Mouse (Mus musculus): ENCODE measurements around the gene Ctbs.
"Not testable (repeated sequence)": the region's sequence is repeated elsewhere in the genome, so short reads cannot be mapped to it uniquely, and the experiment has no call there.

Ctbs gene

GRCm38 (mm10) chr3:146449745-146450250, at the start of gene Ctbs:
TSS of gene Ctbs (plus strand) at chr3:146449795.
- no peak for DNase-seq

- DNase-seq: peak in 1 of 2 experiments; percentile 45
These were observed 45.8 kb upstream of the Ctbs start for GRCm38 (mm10) chr3:146403770-146404169.

- DNase-seq: peak; percentile 100
These were observed 45.0 kb upstream of the Ctbs start, which contains the start of gene Ssx2ip for GRCm38 (mm10) chr3:146404311-146405201. TSS of gene Ssx2ip (plus strand) at chr3:146404642.

DNA sequence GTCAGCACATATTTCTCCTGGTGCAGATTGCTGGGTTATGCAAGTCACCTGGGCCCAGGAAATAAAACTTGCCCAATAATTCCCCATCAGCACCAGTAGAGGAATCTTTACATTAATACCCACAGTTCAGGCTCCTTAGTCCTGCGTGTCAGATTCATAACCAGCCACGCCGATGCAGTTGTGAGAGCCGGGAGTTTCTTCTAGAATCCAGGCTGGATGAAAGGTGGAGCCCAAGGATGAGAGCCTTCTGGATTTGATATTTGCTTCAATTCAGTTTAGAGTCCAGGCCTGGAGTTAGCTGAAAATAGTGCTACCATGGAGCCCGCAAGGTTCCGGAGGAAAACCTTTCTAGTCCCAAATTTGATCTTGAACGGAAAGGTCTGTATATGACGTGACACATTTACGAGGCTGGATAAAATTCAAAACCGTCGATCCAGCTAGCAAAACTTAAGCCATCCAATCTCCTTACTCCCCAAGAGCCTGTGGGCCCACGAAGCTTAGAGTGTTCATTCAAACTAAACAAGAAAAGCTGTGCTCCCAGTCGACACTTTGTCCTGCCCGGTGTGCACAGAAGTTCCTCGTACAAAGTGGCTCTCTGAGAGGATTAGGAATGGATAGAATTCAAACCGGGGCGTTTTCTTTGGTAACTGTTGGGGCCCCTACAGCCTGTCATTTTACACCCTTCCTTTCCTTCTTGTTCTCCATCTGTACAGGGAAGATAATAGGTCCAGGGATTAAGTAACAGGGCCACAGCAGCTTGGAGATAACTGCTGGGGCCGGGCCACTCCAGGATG, 44.2 kb upstream of the Ctbs start:
- DNase-seq: no peak

- DNase-seq: no peak
These were observed 43.6 kb upstream of the Ctbs start for GRCm38 (mm10) chr3:146406007-146406341.

GRCm38 (mm10) chr3:146407086-146407721, 42.4 kb upstream of the Ctbs start:
- no peak for DNase-seq

DNA sequence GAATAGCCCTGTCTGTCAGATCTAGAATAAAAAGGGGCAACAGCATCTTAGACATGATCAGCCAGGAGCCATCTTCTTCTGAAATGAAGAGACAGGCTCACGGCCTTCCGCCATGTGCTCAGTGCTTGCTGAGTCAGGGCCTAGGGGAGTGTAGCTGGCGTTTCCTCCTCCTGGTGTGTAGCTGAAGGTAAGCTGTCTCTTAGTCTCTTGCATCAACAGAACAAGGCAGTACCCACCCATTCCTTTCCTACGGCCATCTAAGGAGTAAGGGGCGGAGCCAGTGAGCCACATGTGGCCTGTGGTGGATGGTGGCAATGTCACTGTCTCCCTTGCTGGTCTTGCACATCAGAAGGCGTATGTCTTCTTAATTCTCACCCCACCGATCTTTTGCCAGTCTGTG, 39.5 kb upstream of the Ctbs start:
- peak in 1 of 2 experiments; percentile 8 for DNase-seq

GRCm38 (mm10) chr3:146412008-146412407, 37.6 kb upstream of the Ctbs start:
- DNase-seq: peak; percentile 45 to 69

GRCm38 (mm10) chr3:146412480-146412879, 37.1 kb upstream of the Ctbs start:
- no peak for DNase-seq

GRCm38 (mm10) chr3:146413016-146413415, 36.6 kb upstream of the Ctbs start:
- peak; percentile 49 to 64 for DNase-seq

DNA sequence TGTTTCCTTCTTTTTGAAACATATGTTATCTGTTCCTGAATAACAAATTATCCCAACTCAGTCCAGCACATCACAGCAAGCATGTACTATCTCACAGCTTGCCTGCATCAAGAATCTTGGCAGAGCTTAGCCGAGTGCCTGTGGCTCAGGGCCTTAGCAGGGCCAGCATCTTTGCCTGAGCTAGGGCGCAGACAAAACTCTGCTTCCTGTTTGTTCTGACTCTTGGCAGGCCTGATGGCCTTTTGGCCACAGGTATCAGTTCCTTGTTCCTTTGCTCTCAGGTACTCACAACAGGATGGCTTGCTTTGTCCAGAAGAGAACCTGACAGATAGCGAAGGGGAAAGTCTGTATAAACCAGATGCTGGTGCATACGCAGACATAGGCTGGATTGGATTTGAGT, 35.6 kb upstream of the Ctbs start:
- peak; percentile 64 to 84 for DNase-seq

- DNase-seq: peak in 1 of 2 experiments; percentile 45
These were observed 35.0 kb upstream of the Ctbs start for GRCm38 (mm10) chr3:146414555-146414954.

DNA sequence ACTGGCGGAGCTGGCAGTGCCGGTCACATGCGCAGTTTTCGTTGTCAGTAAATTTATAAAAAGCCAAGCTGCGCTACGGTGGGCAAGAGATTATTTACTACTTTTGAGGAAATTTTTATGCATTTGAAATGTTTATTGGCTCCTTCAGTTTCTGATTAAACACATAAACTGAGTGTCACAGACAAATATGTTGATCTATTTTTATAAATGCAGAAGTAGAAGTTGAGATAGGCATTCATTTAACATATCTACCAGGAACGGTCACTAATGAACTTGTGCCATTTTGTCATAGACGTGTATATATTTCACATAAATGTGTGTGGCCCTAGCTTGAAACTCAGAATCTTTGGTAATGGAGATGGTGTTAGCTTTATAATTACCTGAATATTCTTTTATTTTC, 31.7 kb upstream of the Ctbs start:
- peak in 1 of 2 experiments; percentile 2 for DNase-seq

DNA sequence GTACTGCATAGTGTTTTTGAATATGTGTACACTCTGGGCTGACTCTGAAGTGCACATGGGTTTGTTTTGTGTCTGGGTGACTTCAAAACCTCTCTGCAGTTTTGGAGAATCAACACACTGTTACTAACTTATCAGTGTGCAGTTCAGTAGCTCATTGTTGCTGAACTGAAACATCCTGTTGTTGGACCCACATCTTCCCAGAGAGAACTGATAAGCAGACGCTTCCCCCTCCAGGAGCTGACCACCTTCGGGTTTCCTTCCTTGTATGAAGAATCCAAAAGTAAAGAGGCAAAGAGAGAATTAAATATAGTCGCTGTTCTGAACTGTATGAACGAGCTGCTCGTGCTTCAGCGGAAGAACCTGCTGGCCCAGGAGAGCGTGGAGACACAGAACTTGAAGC, 30.7 kb upstream of the Ctbs start:
- DNase-seq: peak in 1 of 2 experiments; percentile 27

DNA sequence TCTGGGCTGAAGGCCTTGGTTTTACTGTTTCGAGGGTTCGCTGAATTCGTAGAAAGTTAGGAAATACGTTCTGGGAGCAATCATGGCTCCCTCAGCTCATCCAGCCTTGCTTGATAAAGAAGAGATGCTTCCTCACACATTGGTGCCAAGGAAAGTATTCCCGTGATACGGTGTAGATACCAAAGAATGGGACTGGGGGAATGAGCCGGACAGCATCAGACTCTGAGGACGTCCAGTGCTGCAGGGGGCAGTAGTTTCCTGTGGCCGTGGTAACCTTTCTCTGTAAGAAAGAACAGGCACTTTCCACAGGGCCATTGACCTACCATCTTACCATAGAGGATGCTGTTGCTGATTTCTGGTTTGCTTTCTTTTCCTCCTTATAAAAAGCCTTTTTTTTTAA, 30.1 kb upstream of the Ctbs start:
- peak in 1 of 2 experiments; percentile 35 for DNase-seq

GRCm38 (mm10) chr3:146419992-146420537, 29.5 kb upstream of the Ctbs start:
- DNase-seq: peak; percentile 40 to 64

DNA sequence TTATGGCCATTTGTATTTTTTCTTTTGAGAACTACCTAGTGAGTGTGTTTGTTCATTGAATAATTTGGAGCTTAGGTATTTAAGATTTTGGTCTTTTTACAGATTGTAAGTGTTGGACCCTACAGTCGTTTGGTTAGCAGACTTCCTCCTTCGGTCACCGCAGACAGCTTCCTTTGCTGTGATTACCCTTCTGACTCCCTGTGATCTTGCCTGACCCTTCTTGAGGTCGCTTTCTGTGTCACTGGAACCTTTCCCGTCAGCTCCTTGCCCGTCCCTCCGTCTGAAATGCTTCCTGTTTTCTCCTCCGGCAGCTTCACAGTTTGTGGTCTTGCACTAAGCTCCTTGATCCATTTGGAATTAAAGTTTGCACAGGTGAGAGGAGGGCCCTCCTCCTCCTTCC, 27.8 kb upstream of the Ctbs start:
- DNase-seq: no peak

DNA sequence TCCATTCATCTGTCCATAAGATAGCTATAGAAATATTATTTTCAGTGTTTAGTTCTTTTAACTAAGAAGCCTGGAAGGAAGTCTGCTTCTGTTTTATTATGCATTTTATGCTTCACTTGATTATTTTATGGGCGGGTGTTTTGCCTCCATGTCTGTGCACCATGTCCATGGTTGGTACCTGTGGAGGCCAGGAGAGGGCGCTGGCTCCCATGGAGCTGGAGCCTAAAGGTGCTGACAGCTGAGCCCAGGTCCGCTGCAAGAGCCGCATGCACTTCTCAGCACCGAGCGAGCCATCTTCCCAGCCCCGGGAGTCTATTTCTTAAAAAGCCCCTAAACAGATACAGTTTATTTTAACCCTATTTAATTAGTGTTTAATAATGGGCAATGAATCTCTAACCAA, 25.9 kb upstream of the Ctbs start:
- peak in 1 of 2 experiments; percentile 56 for DNase-seq

DNA sequence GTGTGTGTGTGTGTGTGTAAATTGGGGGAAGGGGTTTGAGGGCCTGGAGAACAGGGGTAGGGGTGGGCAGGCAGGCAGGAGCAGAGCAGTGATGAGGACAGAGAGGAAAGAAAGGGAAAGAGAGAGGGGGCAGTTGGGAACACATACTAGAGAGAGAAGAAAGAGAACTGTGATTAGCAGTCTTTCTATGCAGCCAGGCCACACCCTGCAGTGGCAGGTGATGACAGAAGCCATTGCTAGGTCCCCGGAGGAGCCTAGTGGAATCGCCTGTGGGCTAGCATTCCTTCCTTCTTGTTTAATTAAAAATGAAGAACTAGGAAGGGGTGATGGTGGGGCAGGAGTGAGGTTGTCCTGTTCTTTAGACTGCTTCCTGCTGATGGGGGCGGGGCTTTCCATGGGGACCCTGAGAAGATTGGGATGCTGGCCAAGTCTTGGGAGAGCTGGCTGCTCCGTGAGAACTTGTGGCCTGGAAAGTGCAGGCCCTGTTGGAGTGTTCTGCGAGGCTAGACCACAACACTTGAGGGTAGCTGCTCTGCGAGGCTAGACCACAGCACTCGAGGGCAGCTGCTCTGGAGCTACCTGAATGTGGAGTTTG, 25.2 kb upstream of the Ctbs start:
- peak in 1 of 2 experiments; percentile 31 for DNase-seq

GRCm38 (mm10) chr3:146425902-146426301, 23.7 kb upstream of the Ctbs start:
- no peak for DNase-seq

- DNase-seq: no peak
These were observed 23.1 kb upstream of the Ctbs start for GRCm38 (mm10) chr3:146426489-146426888.

DNA sequence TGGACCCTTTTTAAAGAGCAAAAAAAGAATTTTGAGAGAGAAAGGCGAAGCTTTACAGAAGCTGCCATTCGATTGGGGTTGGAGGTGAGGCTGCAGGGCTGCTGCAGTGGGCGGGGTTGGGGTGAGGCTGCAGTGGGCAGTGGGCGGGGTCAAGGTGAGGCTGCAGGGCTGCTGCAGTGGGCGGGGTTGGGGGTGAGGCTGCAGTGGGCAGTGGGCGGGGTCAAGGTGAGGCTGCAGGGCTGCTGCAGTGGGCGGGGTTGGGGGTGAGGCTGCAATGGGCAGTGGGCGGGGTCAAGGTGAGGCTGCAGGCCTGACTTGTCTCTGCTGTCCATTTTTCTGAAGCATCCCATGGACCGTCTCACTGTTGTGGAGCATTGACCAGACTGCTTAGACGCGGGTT, 16.5 kb upstream of the Ctbs start:
- not testable (repeated sequence) for DNase-seq

Measured in cerebellum, postnatal 14 days (tissue).